Mouse (Mus musculus): Measurements from ENCODE around the gene Wnt2.

DNA sequence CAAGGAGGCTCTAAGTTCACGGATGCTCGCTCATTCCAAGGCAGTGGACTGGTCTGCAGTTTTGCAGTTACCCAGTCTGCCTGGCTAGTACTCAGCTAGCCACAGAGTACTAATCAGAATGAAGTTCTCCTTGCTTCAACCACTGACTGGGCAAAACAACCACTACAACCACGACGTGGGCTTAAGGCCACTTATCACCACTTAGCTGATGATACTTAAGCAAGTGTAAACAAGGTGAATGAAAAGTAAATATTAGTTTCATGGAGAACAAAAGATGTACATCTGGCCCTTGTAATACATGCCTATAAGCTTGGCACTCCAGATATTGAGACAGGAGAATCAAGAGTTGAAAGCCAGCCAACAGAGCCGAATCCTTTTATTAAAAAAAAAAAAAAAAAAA is 83.9 kb downstream of the Wnt2 start:
- TF ChIP-seq NELFE (IDR thresholded peaks at IDR 0.05; ENCODE audit: low read depth, low read length) (no peak), MYB (IDR thresholded peaks at IDR 0.05; ENCODE audit: low read depth, low read length) (no peak), POLR2A (IDR thresholded peaks at IDR 0.05; ENCODE audit: control insufficient read depth in 1 of 2, insufficient read depth in 1 of 2, low read depth in 1 of 2, low read length in 2 of 2, poor library complexity in 1 of 2) (no peak), ETS1 (IDR thresholded peaks at IDR 0.05; ENCODE audit: low read depth, low read length) (no peak), MAX (IDR thresholded peaks at IDR 0.05; ENCODE audit: low read length) (no peak), TBP (IDR thresholded peaks at IDR 0.05; ENCODE audit: low read depth, low read length) (no peak), CTCF (IDR thresholded peaks at IDR 0.05 in 2 of 3, conservative IDR thresholded peaks at IDR 0.05 in 1 of 3; ENCODE audit: control insufficient read depth in 1 of 3, insufficient read depth in 1 of 3, low read depth in 2 of 3, low read length in 3 of 3, poor library complexity in 1 of 3, severe bottlenecking in 1 of 3) (no peak), SIN3A (IDR thresholded peaks at IDR 0.05; ENCODE audit: low read length) (no peak), UBTF (IDR thresholded peaks at IDR 0.05; ENCODE audit: borderline replicate concordance, insufficient read depth, low read depth, low read length) (no peak), ZNF384 (IDR thresholded peaks at IDR 0.05; ENCODE audit: low read depth, low read length) (no peak)
